Mouse (Mus musculus) liver, embryonic 11.5 days (tissue): ENCODE measurements at regions not wholly inside any gene's neighbourhood (a gene's known extent, or its start where the extent isn't known, plus 50 kb on each side); places are given as distances from the start of the nearest gene placed in this dataset.

Experiments used
- ATAC-seq: fragments of 200-750 bp; cut with Nextera tagmentation; replicated peaks from 2 replicates; pipeline ENCODE4 v1.8.0; 2017; ENCODE audit warnings: moderate number of reproducible peaks, mild to moderate bottlenecking, moderate TSS enrichment, moderate library complexity; ENCODE audit not compliant: low FRiP score
- DNase-seq: peaks from one replicate; pipeline ENCODE4 v3.0.0-alpha.2; 2017; ENCODE audit warnings: low spot score
- H3K27ac ChIP-seq: fragments of 300-500 bp; sonication (generic); 2 replicates; pipeline ENCODE4 v1.5.1; 2014; ENCODE audit warnings: mild to moderate bottlenecking, low read depth, low read length, control low read depth
- H3K27me3 ChIP-seq: fragments of 300-500 bp; sonication (generic); replicated peaks from 2 replicates; pipeline ENCODE4 v1.6.1; 2014; ENCODE audit warnings: low read length, mixed read lengths; ENCODE audit not compliant: control insufficient read depth, insufficient read depth
- H3K36me3 ChIP-seq: fragments of 300-500 bp; sonication (generic); 2 replicates; pipeline ENCODE4 v1.6.1; 2014; ENCODE audit warnings: mild to moderate bottlenecking, low read length, moderate library complexity, mixed read lengths; ENCODE audit not compliant: control insufficient read depth, insufficient read depth
- H3K4me1 ChIP-seq: fragments of 300-500 bp; sonication (generic); replicated peaks from 2 replicates; pipeline ENCODE4 v1.6.1; 2014; ENCODE audit warnings: low read length, mixed read lengths; ENCODE audit not compliant: control insufficient read depth, insufficient read depth
- H3K4me2 ChIP-seq: fragments of 300-500 bp; sonication (generic); 2 replicates; pipeline ENCODE4 v1.6.1; 2014; ENCODE audit warnings: mild to moderate bottlenecking, control low read depth, moderate library complexity
- H3K4me3 ChIP-seq: fragments of 300-500 bp; sonication (generic); 2 replicates; pipeline ENCODE4 v1.5.1; 2014; ENCODE audit warnings: low read depth, low read length, control low read depth
- H3K9ac ChIP-seq: fragments of 300-500 bp; sonication (generic); 2 replicates; pipeline ENCODE4 v1.6.1; 2014; ENCODE audit warnings: low read depth, low read length, control low read depth
- H3K9me3 ChIP-seq: fragments of 300-500 bp; sonication (generic); 2 replicates; pipeline ENCODE4 v1.6.1; 2016; ENCODE audit warnings: low read length, inconsistent platforms, mixed read lengths; ENCODE audit not compliant: control insufficient read depth
- WGBS: fragments of 180-500 bp; shearing (Covaris S2); extraction: QIAGEN DNeasy Blood & Tissue Kit; methylation state at CpG from one replicate; pipeline ENCODE4 v1.1.7; 2014; 5-methylcytosine and 5-hydroxymethylcytosine counted together

GRCm38 (mm10) chr10:17230040-17230818, 492.8 kb upstream of the Cited2 start:
- no peak overlapping the region for H3K4me3 ChIP-seq
- no peaks in the 10 kb centered on the region for H3K27me3 ChIP-seq
- H3K36me3 ChIP-seq: no peaks in the 10 kb centered on the region
- no peaks in the 10 kb centered on the region for H3K9me3 ChIP-seq
- 35% methylated on average over 16 of the region's 16 CpGs for WGBS
- 0 out of 2 replicates have a peak overlapping the region, but pooled peaks have one; percentile 2 for H3K4me2 ChIP-seq
- no peak overlapping the region for H3K27ac ChIP-seq
- no peak for DNase-seq
- no peak for ATAC-seq
- no peaks in the 10 kb centered on the region for H3K4me1 ChIP-seq
- no peak overlapping the region for H3K9ac ChIP-seq

GRCm38 (mm10) chr10:17235955-17236650, 486.9 kb upstream of the Cited2 start:
- Histone ChIP-seq H3K4me3 (no peak overlapping the region), H3K4me2 (no peak overlapping the region), H3K9me3 (no peaks in the 10 kb centered on the region), H3K4me1 (no peaks in the 10 kb centered on the region), H3K9ac (no peak overlapping the region), H3K36me3 (no peaks in the 10 kb centered on the region), H3K27me3 (no peaks in the 10 kb centered on the region), H3K27ac (no peak overlapping the region)
- DNase-seq: no peak
- WGBS: 52% methylated on average over 10 of the region's 10 CpGs
- no peak for ATAC-seq

GRCm38 (mm10) chr10:17236761-17237160, 486.3 kb upstream of the Cited2 start:
- Histone ChIP-seq H3K9ac (no peak overlapping the region), H3K4me2 (no peak overlapping the region), H3K27ac (no peak overlapping the region), H3K36me3 (no peaks in the 10 kb centered on the region), H3K9me3 (no peaks in the 10 kb centered on the region), H3K4me3 (no peak overlapping the region), H3K4me1 (no peaks in the 10 kb centered on the region), H3K27me3 (no peaks in the 10 kb centered on the region)
- 60% methylated on average over 2 of the region's 2 CpGs for WGBS
- DNase-seq (no peak), ATAC-seq (no peak)

GRCm38 (mm10) chr10:17237463-17237862, 485.6 kb upstream of the Cited2 start:
- Histone ChIP-seq H3K4me1 (no peaks in the 10 kb centered on the region), H3K4me3 (no peak overlapping the region), H3K36me3 (no peaks in the 10 kb centered on the region), H3K27ac (no peak overlapping the region), H3K9me3 (no peaks in the 10 kb centered on the region), H3K9ac (no peak overlapping the region), H3K27me3 (no peaks in the 10 kb centered on the region), H3K4me2 (no peak overlapping the region)
- DNase-seq (no peak), ATAC-seq (no peak)
- WGBS: 65% methylated on average over 11 of the region's 11 CpGs

GRCm38 (mm10) chr10:17237918-17238850, 484.8 kb upstream of the Cited2 start:
- Histone ChIP-seq H3K27me3 (no peaks in the 10 kb centered on the region), H3K9me3 (no peaks in the 10 kb centered on the region), H3K9ac (no peak overlapping the region), H3K4me3 (no peak overlapping the region), H3K4me1 (no peaks in the 10 kb centered on the region), H3K27ac (no peak overlapping the region), H3K4me2 (no peak overlapping the region), H3K36me3 (no peaks in the 10 kb centered on the region)
- ATAC-seq: no peak
- WGBS: 78% methylated on average over 12 of the region's 12 CpGs
- DNase-seq: no peak

- 67% methylated on average over 2 of the region's 2 CpGs for WGBS
- Histone ChIP-seq H3K36me3 (no peaks in the 10 kb centered on the region), H3K9ac (no peak overlapping the region), H3K27me3 (no peaks in the 10 kb centered on the region), H3K4me3 (no peak overlapping the region), H3K4me1 (no peaks in the 10 kb centered on the region), H3K27ac (no peak overlapping the region), H3K9me3 (no peaks in the 10 kb centered on the region), H3K4me2 (no peak overlapping the region)
- ATAC-seq (no peak), DNase-seq (no peak)
These were observed 474.7 kb upstream of the Cited2 start for GRCm38 (mm10) chr10:17248270-17248669.

GRCm38 (mm10) chr10:17253040-17253439, 470.0 kb upstream of the Cited2 start:
- 80% methylated on average over 4 of the region's 4 CpGs for WGBS
- Histone ChIP-seq H3K27ac (no peak overlapping the region), H3K9me3 (no peaks in the 10 kb centered on the region), H3K9ac (no peak overlapping the region), H3K4me1 (no peaks in the 10 kb centered on the region), H3K4me3 (no peak overlapping the region), H3K4me2 (no peak overlapping the region), H3K36me3 (no peaks in the 10 kb centered on the region), H3K27me3 (no peaks in the 10 kb centered on the region)
- DNase-seq: no peak
- no peak for ATAC-seq

- H3K4me2 ChIP-seq: no peak overlapping the region
- 65% methylated on average over 4 of the region's 4 CpGs for WGBS
- no peak overlapping the region for H3K27ac ChIP-seq
- no peak for DNase-seq
- H3K9me3 ChIP-seq: no peaks in the 10 kb centered on the region
- H3K4me3 ChIP-seq: no peak overlapping the region
- no peaks in the 10 kb centered on the region for H3K4me1 ChIP-seq
- no peak overlapping the region for H3K9ac ChIP-seq
- no peak for ATAC-seq
- H3K27me3 ChIP-seq: no peaks in the 10 kb centered on the region
- H3K36me3 ChIP-seq: no peaks in the 10 kb centered on the region
These were observed 462.9 kb upstream of the Cited2 start for GRCm38 (mm10) chr10:17260154-17260553.
